Mouse (Mus musculus) right cerebral cortex, postnatal 4 days (tissue): Measurements from ENCODE around the gene Gripap1.
A peak's percentile ranks its signal among the peaks of the same experiment; 100 is the strongest.
"Not testable (repeated sequence)": the region's sequence is repeated elsewhere in the genome, so short reads cannot be mapped to it uniquely, and the experiment has no call there.

Source experiments
- DNase-seq: peaks from one replicate; pipeline ENCODE4 v3.0.0-alpha.2; 2022

Gripap1 gene

GRCm38 (mm10) chrX:7779294-7779693 is 10.3 kb upstream of the Gripap1 start:
- DNase-seq: no peak

GRCm38 (mm10) chrX:7782603-7783092 is 6.9 kb upstream of the Gripap1 start:
- DNase-seq: no peak

- DNase-seq: no peak
These were observed 744 bp downstream of the Gripap1 start for GRCm38 (mm10) chrX:7790309-7790708.

GRCm38 (mm10) chrX:7793361-7793760 is 3.8 kb downstream of the Gripap1 start:
- no peak for DNase-seq

GRCm38 (mm10) chrX:7795016-7795415 is 5.5 kb downstream of the Gripap1 start:
- DNase-seq: no peak

- DNase-seq: no peak
These were observed 7.8 kb downstream of the Gripap1 start for GRCm38 (mm10) chrX:7797327-7797726.

- not testable (repeated sequence) for DNase-seq
These were observed 12.6 kb downstream of the Gripap1 start for GRCm38 (mm10) chrX:7802157-7802556.

GRCm38 (mm10) chrX:7815016-7815415 is 25.5 kb downstream of the Gripap1 start:
- DNase-seq: peak; percentile 27

GRCm38 (mm10) chrX:7821865-7822779 is 32.6 kb downstream of the Gripap1 start, which contains the start of gene Kcnd1:
Gene Kcnd1, plus strand, starts transcription at chrX:7822289.
- peak; percentile 54 for DNase-seq

GRCm38 (mm10) chrX:7837146-7837545 is 47.6 kb downstream of the Gripap1 start:
- no peak for DNase-seq

GRCm38 (mm10) chrX:7840842-7841162 is 51.2 kb downstream of the Gripap1 start:
- DNase-seq: no peak

- peak; percentile 88 for DNase-seq
These were observed 51.9 kb downstream of the Gripap1 start, which contains the start of gene Otud5 for GRCm38 (mm10) chrX:7841163-7842162. Gene Otud5, plus strand, starts transcription at chrX:7841364.

GRCm38 (mm10) chrX:7842318-7842717 is 52.8 kb downstream of the Gripap1 start:
- DNase-seq: peak; percentile 30

GRCm38 (mm10) chrX:7847845-7848244 is 58.3 kb downstream of the Gripap1 start:
- no peak for DNase-seq

GRCm38 (mm10) chrX:7854578-7854977 is 65.0 kb downstream of the Gripap1 start:
- peak; percentile 22 for DNase-seq

- no peak for DNase-seq
These were observed 69.7 kb downstream of the Gripap1 start for GRCm38 (mm10) chrX:7859191-7859753.

- DNase-seq: no peak
These were observed 73.6 kb downstream of the Gripap1 start for GRCm38 (mm10) chrX:7863181-7863580.

- no peak for DNase-seq
These were observed 75.0 kb downstream of the Gripap1 start for GRCm38 (mm10) chrX:7864551-7864950.

GRCm38 (mm10) chrX:7865343-7865742 is 75.8 kb downstream of the Gripap1 start:
- DNase-seq: no peak

- DNase-seq: no peak
These were observed 76.2 kb downstream of the Gripap1 start for GRCm38 (mm10) chrX:7865786-7866185.

GRCm38 (mm10) chrX:7867141-7867540 is 77.6 kb downstream of the Gripap1 start:
- DNase-seq: no peak

GRCm38 (mm10) chrX:7868506-7868905 is 78.9 kb downstream of the Gripap1 start:
- DNase-seq: no peak

- no peak for DNase-seq
These were observed 80.3 kb downstream of the Gripap1 start for GRCm38 (mm10) chrX:7869826-7870225.
